Mouse (Mus musculus) spleen, embryonic (tissue): ENCODE results near the gene Gm47841.

ENCODE experiments used
- CTCF ChIA-PET: fragments of 350-600 bp; sonication (Branson Sonifier 250); formaldehyde crosslinking; loops from one replicate; lab custom pipeline; 2022; lab: Charles Lee

Gm47841 gene

DNA sequence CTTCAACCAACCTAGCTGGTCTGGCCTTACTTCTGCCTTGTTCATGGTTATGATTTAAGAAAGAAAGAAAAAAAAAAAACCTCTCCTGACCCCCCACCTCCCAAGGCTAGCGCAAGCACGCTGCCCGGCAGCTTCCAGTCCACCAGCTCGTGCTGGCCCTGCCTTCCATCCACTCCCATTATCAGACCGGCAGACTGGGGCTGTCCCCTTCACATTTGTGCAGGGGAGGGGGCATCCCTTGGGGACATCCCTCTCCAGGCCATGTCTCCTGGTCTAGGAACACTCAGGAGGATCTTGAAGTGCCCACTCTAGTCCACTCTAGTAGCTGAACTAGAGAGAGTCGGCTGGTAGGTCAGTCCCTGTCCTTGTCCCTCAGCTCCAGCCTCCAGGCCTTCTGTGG lies 2.7 kb downstream of the Gm47841 start:
- CTCF ChIA-PET = no interaction called here

GRCm38 (mm10) chr15:101042613-101043012 lies 4.6 kb downstream of the Gm47841 start:
- CTCF ChIA-PET = interaction anchor here (1.2 kb wide), 1 partner anchor 285 kb away, joined by 3 read pairs; no protein-coding TSS in a partner anchor

DNA sequence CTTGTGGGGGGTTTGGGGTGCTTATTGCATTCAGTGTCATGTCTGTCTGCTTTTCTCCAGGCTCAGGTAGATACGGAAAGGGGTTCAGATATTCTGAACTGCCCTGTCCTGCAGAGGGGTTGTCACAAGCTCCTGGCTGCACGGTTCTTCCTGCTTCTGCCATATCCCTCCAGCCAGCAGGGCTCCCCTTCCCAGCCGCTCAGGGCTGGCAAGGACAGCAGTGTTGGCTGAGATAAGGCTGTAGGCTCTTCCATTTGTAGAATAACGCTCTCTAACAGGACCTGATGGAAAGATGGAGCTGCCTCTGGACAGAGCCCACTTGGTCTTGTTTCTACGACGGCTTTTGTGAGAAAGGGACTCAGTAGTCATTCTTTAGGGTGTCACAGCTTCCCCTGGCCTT lies 5.2 kb downstream of the Gm47841 start:
- CTCF ChIA-PET = interaction anchor here (1.2 kb wide), 1 partner anchor 285 kb away, joined by 3 read pairs; no protein-coding TSS in a partner anchor

DNA sequence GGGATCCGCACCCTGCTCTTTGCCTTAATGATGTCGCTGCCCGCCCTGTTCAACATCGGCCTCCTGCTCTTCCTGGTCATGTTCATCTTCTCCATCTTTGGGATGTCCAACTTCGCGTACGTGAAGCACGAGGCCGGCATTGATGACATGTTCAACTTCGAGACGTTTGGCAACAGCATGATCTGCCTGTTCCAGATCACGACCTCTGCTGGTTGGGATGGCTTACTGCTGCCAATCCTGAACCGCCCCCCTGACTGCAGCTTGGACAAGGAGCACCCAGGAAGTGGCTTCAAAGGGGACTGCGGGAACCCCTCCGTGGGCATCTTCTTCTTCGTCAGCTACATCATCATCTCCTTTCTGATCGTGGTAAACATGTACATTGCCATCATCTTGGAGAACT lies 7.5 kb downstream of the Gm47841 start:
- CTCF ChIA-PET = no interaction called here

DNA sequence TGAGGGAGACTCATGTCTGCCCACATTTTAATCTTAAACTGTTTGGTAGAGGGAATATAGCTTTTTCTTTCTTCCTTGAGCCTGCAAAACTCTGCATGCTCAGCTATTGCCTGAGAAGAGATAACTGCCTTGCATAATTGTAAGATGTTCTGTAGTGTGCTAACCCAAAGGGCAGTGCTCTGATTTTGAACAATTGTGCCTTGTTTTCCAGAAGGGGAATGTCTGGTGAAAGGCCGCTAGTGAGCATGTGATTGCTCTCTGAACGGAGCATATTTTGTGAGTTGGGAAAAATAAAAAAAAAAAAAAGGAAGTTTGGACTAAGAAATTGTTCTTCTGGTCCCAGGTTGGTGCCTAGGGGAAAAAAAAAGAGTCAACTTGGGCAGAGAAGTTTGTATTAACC lies 18.2 kb downstream of the Gm47841 start:
- CTCF ChIA-PET = no interaction called here

- CTCF ChIA-PET = interaction anchor here (0.7 kb wide), 1 partner anchor 414 kb away, joined by 4 read pairs; no protein-coding TSS in a partner anchor
Measured at GRCm38 (mm10) chr15:101011352-101011751, 35.8 kb downstream of the Gm47841 start.

- CTCF ChIA-PET = no interaction called here
Measured at GRCm38 (mm10) chr15:101008386-101009010, 38.7 kb downstream of the Gm47841 start.

DNA sequence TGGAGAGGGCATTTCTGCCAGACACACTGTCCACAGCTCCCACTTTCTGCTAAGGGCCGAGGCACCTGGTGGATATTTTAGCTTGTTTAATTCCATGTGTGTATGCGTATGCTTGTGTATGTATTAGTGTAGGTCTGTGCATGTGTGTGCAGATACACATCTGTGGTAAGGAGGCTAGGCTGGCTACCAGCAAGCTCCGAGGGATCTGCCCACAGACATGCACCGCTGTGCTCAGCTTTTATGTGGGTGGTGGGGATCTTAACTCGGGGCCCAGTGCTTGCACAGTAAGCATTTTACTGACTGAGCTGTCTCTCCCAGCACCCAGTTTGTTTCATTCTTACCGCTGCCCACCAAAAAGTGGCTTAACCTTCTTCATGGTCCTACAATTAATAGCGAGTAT lies 40.0 kb downstream of the Gm47841 start:
- CTCF ChIA-PET = no interaction called here

DNA sequence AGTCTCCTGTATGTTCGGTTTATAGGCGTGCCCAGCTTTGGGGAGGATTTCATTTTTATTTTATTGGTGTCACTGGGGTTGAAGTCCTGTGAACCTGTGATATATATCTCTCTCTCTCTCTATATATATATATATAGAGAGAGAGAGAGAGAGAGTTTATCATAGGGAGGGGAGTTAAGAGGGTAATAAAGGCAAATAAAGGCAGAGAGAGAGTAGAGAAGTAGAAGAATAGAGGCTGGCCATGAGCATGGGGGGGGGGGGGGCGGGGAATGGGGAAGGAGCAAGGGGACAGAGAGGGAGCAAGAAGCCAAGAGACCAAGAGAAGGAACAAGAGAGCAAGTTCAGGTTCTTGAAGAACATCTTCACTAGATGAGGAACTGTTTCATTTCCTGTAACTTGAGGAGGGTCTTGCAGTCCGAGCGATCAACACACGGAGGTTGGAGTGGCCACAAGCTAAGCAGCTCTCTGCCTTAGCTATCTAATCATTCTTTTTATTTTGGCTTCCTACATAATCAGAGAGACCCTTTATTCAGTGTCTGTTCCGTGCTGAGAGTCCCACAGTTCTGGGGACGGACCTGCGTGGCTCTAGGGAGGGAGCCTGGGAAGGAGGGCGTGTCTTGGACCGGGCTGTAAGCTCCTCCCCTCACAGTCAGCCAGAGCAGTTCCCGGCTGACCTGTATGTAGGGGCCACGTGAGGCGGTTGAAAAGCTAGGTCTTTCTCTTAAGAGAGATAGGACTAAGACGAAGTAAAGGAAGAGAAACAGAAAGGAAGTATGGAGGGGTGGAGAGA lies 40.8 kb downstream of the Gm47841 start:
- CTCF ChIA-PET = no interaction called here

GRCm38 (mm10) chr15:101005717-101006116 lies 41.5 kb downstream of the Gm47841 start:
- CTCF ChIA-PET = no interaction called here

- CTCF ChIA-PET = no interaction called here
Measured at GRCm38 (mm10) chr15:101004538-101004937, 42.7 kb downstream of the Gm47841 start.

GRCm38 (mm10) chr15:101002466-101002865 lies 44.7 kb downstream of the Gm47841 start:
- CTCF ChIA-PET = no interaction called here

DNA sequence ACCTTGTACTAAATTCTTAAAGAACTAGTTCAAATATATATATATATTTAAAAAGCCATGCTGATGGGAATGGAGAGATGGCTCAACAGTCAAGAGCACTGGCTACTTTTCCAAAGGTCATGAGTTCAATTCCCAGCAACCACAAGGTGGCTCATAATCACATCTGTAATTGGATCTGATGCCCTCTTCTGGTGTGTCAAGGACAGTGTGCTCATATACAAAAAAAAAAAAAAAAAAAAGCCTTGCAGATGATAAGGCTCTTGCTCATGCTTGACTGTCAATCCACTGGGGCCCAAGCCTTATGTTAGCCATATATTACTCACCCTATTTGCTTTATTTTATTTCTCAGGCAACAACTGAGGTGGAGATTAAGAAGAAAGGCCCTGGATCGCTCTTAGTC lies 45.5 kb downstream of the Gm47841 start:
- CTCF ChIA-PET = no interaction called here

GRCm38 (mm10) chr15:100997090-100997489 lies 50.1 kb downstream of the Gm47841 start:
- CTCF ChIA-PET = no interaction called here
